Mouse (Mus musculus) neural tube, embryonic 14.5 days (tissue): Measurements from ENCODE around the gene Slc25a42. TPM values are rescaled to one million over a fixed set of nuclear protein-coding genes. Genes with fewer than 3 reads are reported as not detected.

ENCODE experiments used
- ATAC-seq: fragments of 200-750 bp; cut with Nextera tagmentation; 2 replicates; pipeline ENCODE4 v1.8.0; 2017; ENCODE audit warnings: low read depth, mild to moderate bottlenecking, moderate TSS enrichment, moderate library complexity
- H3K27ac ChIP-seq: fragments of 300-500 bp; sonication (generic); 2 replicates; pipeline ENCODE4 v1.5.1; 2014; ENCODE audit warnings: low read depth, mild to moderate bottlenecking, control low read depth, low read length, moderate library complexity, mixed read lengths
- H3K27me3 ChIP-seq: fragments of 300-500 bp; sonication (generic); 2 replicates; pipeline ENCODE4 v1.6.1; 2014; ENCODE audit warnings: low read length; ENCODE audit not compliant: control insufficient read depth, insufficient read depth
- H3K36me3 ChIP-seq: fragments of 300-500 bp; sonication (generic); 2 replicates; pipeline ENCODE4 v1.6.1; 2014; ENCODE audit warnings: low read length, mixed read lengths; ENCODE audit not compliant: control insufficient read depth, insufficient read depth
- H3K4me1 ChIP-seq: fragments of 300-500 bp; sonication (generic); 2 replicates; pipeline ENCODE4 v1.6.1; 2014; ENCODE audit warnings: low read length; ENCODE audit not compliant: control insufficient read depth, insufficient read depth
- H3K4me2 ChIP-seq: fragments of 300-500 bp; sonication (generic); 2 replicates; pipeline ENCODE4 v1.6.1; 2014; ENCODE audit warnings: mild to moderate bottlenecking, low read depth, low read length, control low read depth
- H3K4me3 ChIP-seq: fragments of 300-500 bp; sonication (generic); 2 replicates; pipeline ENCODE4 v1.5.1; 2014; ENCODE audit warnings: low read depth, low read length, control low read depth, mixed read lengths
- H3K9ac ChIP-seq: fragments of 300-500 bp; sonication (generic); replicated peaks from 2 replicates; pipeline ENCODE4 v1.6.1; 2014; ENCODE audit warnings: low read depth, mild to moderate bottlenecking, control low read depth, low read length, mixed read lengths
- H3K9me3 ChIP-seq: fragments of 300-500 bp; sonication (generic); 2 replicates; pipeline ENCODE4 v1.6.1; 2016; ENCODE audit warnings: low read length; ENCODE audit not compliant: control insufficient read depth
- WGBS: fragments of 180-500 bp; shearing (Covaris S2); extraction: QIAGEN DNeasy Blood & Tissue Kit; methylation state at CpG from one replicate; pipeline ENCODE4 v1.1.7; 2014; 5-methylcytosine and 5-hydroxymethylcytosine counted together
- polyA plus RNA-seq: library from polyadenylated mRNA; unstranded; fragments of >200 nt; fragmentation: Nextera tagmentation; extraction: Ambion mirVana; gene quantifications from 2 replicates; pipeline ENCODE4 v1.2.1, GENCODE M21; 2014

The Slc25a42 gene
- polyA plus RNA-seq, 1 experiment from 2014 or later, result 10.0 TPM

DNA sequence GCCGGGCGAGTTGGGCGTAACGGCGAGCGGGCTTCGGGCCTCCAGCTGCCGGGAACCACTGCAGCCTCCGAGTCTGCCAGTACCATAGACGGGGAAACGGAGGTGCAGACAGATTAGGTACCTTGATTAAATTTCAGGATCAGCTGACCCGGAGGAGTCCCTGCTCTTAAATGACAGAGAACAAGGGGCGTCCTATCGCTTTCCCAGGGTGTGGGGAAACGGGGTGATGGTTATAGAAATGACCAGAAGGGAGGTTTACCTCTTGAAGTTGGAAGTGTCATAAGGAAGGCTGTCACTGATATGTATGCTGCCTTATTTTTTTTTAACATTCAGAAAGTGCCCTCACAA, 22.6 kb upstream of the Slc25a42 start:
- H3K36me3 ChIP-seq, result peaks cover 22% of the 10 kb centered on the region
- no peak for ATAC-seq
- peak overlapping the region; percentile 82 for H3K4me3 ChIP-seq
- peak overlapping the region; percentile 86 for H3K9ac ChIP-seq
- WGBS, result under 1% methylated on average over 15 of the region's 15 CpGs
- H3K27ac ChIP-seq, result peak overlapping the region; percentile 93
- H3K27me3 ChIP-seq, result no peaks in the 10 kb centered on the region
- H3K4me2 ChIP-seq, result peak overlapping the region; percentile 80
- peaks cover 16% of the 10 kb centered on the region for H3K4me1 ChIP-seq
- H3K9me3 ChIP-seq, result no peaks in the 10 kb centered on the region

DNA sequence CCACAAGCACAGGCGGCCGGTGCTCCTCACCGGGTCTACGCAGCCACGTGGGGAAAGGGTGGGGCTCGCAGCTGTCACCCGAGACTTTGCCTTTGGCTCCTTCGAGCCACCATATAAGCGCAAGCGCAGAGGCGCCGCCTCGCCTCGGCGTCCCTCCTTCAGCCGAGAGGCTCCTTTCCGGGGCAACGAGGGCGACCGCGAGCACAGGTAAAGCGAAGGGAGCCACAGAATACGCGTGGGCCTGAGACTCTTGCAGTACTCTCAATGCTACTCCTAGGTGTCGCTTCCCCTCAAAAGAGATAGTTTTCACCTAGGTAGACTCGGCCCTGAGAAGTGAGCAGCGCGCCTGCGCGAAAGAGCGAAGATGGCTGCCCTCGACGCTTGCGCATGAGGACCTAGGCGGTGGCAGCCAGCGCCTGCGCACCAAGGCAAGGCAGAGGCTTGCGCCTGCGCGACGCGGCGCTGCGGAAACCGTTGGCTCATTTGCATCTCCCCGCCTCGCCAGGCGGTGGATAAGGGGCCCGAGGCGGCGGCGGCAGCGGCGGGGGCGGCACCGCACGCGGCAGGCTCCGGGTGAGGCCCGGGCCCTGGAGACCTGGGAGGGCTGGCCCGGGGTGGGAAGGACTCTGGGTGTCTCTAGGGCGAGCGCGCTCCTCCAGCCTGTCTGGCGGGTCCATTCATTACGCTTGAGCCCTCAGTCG, 22.1 kb upstream of the Slc25a42 start, which contains the start of the genes Sugp2 and Armc6:
Gene Sugp2 (plus strand): TSS at position 147 of the 701 bp plus-strand sequence.
Gene Armc6 (minus strand): TSS at position 387 of the 701 bp plus-strand sequence.
- Histone ChIP-seq H3K4me3 (peak within 1 kb of the TSS; percentile 82), H3K4me2 (peak within 1 kb of the TSS; percentile 80), H3K27me3 (no peaks in the 10 kb centered on the region), H3K27ac (peak within 1 kb of the TSS; percentile 93), H3K9ac (peak within 1 kb of the TSS; percentile 86), H3K9me3 (no peaks in the 10 kb centered on the region), H3K36me3 (peaks cover 27% of the 10 kb centered on the region), H3K4me1 (peaks cover 16% of the 10 kb centered on the region)
- ATAC-seq, result peak; percentile 96
- under 1% methylated on average over 67 of the region's 67 CpGs for WGBS

GRCm38 (mm10) chr8:70233606-70234005, 21.5 kb upstream of the Slc25a42 start:
- H3K36me3 ChIP-seq, result peaks cover 31% of the 10 kb centered on the region
- 5% methylated on average over 13 of the region's 13 CpGs for WGBS

DNA sequence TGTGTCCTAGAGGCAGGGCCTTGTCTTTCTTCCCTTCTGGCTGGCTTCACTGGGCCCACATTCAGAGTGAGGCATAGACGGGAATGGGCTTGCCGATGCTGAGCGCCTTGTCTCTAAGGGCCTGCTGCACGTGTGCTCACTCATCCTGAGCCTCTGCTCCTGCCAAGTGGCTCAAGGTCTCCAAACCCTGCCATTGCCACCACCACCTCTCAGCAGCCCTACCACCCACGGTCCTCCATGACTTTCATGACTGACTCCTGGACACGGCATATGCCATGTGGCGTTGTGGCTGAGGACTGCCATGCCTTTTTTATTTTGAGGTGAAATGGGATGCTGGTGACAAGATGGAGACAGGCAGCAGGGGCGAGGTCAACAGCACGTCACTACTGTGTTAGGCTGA, 18.7 kb upstream of the Slc25a42 start:
- H3K4me3 ChIP-seq, result no peak overlapping the region
- peaks cover 14% of the 10 kb centered on the region for H3K4me1 ChIP-seq
- H3K9me3 ChIP-seq, result no peaks in the 10 kb centered on the region
- ATAC-seq, result no peak
- WGBS, result 90% methylated on average over 9 of the region's 9 CpGs
- H3K9ac ChIP-seq, result no peak overlapping the region
- H3K4me2 ChIP-seq, result no peak overlapping the region
- H3K27ac ChIP-seq, result no peak overlapping the region
- peaks cover 13% of the 10 kb centered on the region for H3K36me3 ChIP-seq
- no peaks in the 10 kb centered on the region for H3K27me3 ChIP-seq

More at GRCm38 (mm10) chr8:70233606-70234005, 21.5 kb upstream of the Slc25a42 start:
- peaks cover 16% of the 10 kb centered on the region for H3K4me1 ChIP-seq
- no peaks in the 10 kb centered on the region for H3K27me3 ChIP-seq
- H3K4me2 ChIP-seq, result peak overlapping the region; percentile 80
- H3K4me3 ChIP-seq, result peak overlapping the region; percentile 82
- no peaks in the 10 kb centered on the region for H3K9me3 ChIP-seq
- peak overlapping the region; percentile 86 for H3K9ac ChIP-seq
- H3K27ac ChIP-seq, result peak overlapping the region; percentile 93
- peak; percentile 52 for ATAC-seq

GRCm38 (mm10) chr8:70227997-70228396, 15.9 kb upstream of the Slc25a42 start:
- no peak overlapping the region for H3K4me2 ChIP-seq
- no peak overlapping the region for H3K4me3 ChIP-seq
- no peak overlapping the region for H3K9ac ChIP-seq
- no peaks in the 10 kb centered on the region for H3K27me3 ChIP-seq
- H3K36me3 ChIP-seq, result peaks cover 34% of the 10 kb centered on the region
- H3K9me3 ChIP-seq, result no peaks in the 10 kb centered on the region
- no peak overlapping the region for H3K27ac ChIP-seq
- WGBS, result 16% methylated on average over 4 of the region's 4 CpGs
- H3K4me1 ChIP-seq, result peaks cover 3% of the 10 kb centered on the region; the same call in 1 of the 2 replicates
- ATAC-seq, result no peak

DNA sequence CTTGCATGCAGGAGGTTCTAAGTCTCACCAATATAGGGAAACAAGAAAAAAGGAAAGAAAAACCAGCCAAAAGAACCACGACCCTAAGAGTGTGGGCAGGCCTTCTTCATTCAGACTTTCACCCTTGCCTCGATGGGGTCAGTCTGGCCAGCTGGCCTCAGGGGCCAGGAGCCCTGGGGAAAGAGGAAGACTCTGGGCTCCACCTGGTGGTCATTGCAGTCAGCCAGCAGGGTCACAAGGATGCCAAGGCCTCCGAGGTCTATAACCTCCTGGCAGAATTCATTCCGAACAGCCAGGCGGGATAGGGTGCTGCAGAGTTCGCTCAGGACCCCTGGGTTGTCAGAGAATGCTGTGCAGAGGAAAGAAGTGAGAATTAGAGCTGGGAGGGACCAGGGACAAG, 11.2 kb upstream of the Slc25a42 start:
- no peak for ATAC-seq
- WGBS, result 56% methylated on average over 6 of the region's 6 CpGs
- Histone ChIP-seq H3K4me3 (no peak overlapping the region), H3K4me2 (no peak overlapping the region), H3K9me3 (no peaks in the 10 kb centered on the region), H3K27ac (no peak overlapping the region), H3K36me3 (peaks cover 33% of the 10 kb centered on the region), H3K4me1 (no peaks in the 10 kb centered on the region), H3K9ac (no peak overlapping the region), H3K27me3 (no peaks in the 10 kb centered on the region)

GRCm38 (mm10) chr8:70222041-70222440, 9.9 kb upstream of the Slc25a42 start:
- Histone ChIP-seq H3K27me3 (no peaks in the 10 kb centered on the region), H3K9ac (no peak overlapping the region), H3K27ac (no peak overlapping the region), H3K4me1 (no peaks in the 10 kb centered on the region), H3K36me3 (peaks cover 33% of the 10 kb centered on the region), H3K4me2 (no peak overlapping the region), H3K4me3 (no peak overlapping the region), H3K9me3 (no peaks in the 10 kb centered on the region)
- ATAC-seq, result no peak
- WGBS, result 96% methylated on average over 12 of the region's 12 CpGs

- peaks cover 33% of the 10 kb centered on the region for H3K36me3 ChIP-seq
These were observed 8.8 kb upstream of the Slc25a42 start for GRCm38 (mm10) chr8:70220911-70221310.

DNA sequence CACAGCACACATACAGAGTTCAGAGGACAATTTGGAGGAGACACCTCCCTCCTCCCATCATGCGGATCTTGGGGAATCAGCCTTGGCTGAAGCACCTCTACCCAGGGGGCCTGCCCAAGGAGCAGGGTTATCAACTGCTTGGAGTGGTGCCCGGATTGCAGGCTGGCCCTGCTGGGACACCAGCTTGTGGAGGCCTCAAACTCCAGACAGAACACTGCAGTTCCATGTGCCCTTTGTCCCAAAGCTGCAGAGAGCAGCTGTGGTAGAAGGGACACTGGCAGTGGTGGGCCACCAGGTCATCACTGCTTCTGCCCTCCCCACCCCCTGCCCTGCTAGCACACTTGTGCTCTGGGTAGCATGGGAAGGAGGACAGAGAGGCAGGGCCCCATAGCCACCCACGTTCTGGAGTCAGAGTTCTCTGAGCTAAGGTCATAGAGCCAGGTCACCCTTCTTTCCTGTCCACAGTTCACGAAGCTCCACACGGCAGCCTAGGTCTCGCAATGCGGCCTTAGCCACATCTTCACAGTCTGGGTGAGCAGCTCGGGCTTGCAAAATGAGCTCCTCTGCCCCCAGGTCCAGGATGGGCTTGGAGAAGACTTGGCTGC, 8.2 kb upstream of the Slc25a42 start:
- no peaks in the 10 kb centered on the region for H3K9me3 ChIP-seq
- no peak overlapping the region for H3K4me3 ChIP-seq
- H3K4me2 ChIP-seq, result no peak overlapping the region
- no peak for ATAC-seq
- H3K36me3 ChIP-seq, result peaks cover 30% of the 10 kb centered on the region
- no peaks in the 10 kb centered on the region for H3K27me3 ChIP-seq
- 82% methylated on average over 8 of the region's 8 CpGs for WGBS
- no peak overlapping the region for H3K9ac ChIP-seq
- H3K4me1 ChIP-seq, result no peaks in the 10 kb centered on the region
- no peak overlapping the region for H3K27ac ChIP-seq

More at GRCm38 (mm10) chr8:70220911-70221310, 8.8 kb upstream of the Slc25a42 start:
- Histone ChIP-seq H3K4me3 (no peak overlapping the region), H3K9ac (no peak overlapping the region), H3K27me3 (no peaks in the 10 kb centered on the region), H3K4me2 (no peak overlapping the region), H3K9me3 (no peaks in the 10 kb centered on the region), H3K4me1 (no peaks in the 10 kb centered on the region), H3K27ac (no peak overlapping the region)
- 97% methylated on average over 3 of the region's 3 CpGs for WGBS
- ATAC-seq, result no peak
